Mouse (Mus musculus) adrenal gland, adult (tissue): ENCODE results near the gene Fgf18.

Experiments used
- DNase-seq, 2 experiments: peaks; one replicate each; pipeline ENCODE4 v3.0.0; 2022 to 2023; ENCODE audit warnings: low spot score in 1 of 2; ENCODE audit not compliant: inconsistent age in 2 of 2

Gene Fgf18

DNA sequence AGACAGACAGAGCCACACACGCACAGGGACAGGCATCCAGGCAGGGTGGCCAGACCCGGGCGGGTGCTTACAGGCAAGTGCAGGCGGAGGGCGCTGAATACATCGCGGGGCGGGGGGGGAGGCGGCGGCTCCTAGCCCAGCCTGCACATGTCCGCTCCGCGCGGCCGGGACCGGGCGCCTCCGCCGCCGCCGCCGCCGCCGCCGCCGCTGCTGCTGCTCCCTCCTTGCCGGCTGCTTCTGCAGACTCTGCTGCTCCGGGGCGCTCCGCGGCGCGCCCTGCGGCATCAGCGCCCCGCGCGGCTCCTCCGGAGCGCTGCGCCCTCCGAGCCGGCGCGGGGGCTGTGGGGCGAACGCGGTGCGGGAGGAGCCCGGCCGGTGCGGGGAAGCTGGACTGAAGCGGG lies at the start of gene Fgf18:
Fgf18 (minus strand) TSS at position 230 of the 401 bp plus-strand sequence.
- peak; percentile 41 to 79 for DNase-seq

DNA sequence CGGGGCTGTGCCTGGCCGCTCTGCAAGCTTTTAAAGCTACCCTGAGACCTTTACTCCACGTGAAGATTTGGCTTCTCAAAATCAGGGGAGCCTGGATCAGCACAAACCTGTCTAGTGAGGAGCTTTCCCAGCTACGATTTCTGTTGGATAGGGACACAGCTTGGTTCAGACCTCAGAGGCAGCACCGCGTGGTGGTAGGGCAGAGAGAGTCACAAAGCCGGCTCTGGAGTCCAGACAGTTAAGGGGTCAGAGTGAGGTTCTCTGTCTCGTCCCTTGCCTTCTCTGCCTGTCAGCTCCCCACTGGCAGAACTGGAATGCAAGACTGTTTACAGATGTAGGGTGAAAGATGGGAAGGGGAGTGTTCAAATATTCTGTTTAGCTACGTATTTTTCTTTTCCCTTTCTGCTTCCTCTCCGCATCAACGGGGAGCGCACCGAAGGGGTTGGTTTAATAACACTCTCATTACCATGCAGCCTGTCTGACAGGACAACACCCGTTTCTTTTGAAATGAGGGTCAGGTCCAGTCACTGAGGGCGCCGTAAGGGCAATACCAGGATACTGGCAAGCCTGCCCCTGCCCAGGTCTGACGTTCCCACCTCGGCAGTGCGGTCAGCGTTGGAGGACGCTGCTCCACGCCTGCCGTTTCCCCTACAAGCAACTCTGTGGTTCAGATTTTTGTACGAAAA lies 49.4 kb upstream of the Fgf18 start:
- DNase-seq = peak in 1 of 2 experiments; percentile 19

DNA sequence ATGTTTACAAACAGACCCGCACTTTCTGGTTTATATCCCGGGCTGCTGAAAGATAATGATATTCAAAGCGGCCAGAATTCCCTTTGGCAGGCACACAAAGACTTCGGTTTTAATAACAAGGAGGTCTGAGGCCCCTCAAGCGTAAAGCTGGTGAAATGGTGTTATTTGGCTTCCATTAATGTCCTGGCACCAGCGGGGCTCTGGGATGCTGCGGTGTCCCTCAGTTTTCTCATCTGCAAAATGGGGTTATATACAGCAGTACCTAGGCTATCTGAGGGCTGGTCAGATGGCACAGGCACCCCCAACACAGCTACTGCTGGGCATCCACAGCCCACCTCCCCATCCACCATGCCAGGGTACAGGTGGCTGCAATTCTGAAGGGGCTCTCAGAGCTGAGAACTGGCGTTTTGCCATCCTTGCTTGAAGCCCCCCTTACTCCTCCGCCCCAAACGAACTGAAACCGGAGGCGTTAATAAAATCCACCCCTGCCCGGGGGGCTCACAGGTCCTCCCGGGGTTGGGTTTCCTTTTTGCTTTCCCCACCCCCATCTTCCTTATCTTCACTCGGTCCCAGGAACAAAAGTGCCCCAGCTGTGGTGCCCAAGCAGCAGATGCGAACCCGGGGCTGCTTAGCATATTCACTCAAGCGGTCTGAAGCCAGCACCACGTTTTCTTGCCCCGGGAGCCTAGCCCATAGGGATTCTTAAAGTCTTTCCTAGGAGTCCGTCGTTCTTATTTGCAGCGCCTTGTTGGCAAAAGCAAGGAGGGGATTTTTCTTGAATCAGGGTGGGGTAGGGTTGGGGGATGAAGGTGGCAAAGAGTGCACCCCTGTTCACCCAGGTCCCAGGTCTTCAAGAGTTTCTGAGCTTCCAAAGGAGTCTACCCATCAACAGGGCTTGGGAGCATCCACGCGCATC lies 48.6 kb upstream of the Fgf18 start:
- no peak for DNase-seq

DNA sequence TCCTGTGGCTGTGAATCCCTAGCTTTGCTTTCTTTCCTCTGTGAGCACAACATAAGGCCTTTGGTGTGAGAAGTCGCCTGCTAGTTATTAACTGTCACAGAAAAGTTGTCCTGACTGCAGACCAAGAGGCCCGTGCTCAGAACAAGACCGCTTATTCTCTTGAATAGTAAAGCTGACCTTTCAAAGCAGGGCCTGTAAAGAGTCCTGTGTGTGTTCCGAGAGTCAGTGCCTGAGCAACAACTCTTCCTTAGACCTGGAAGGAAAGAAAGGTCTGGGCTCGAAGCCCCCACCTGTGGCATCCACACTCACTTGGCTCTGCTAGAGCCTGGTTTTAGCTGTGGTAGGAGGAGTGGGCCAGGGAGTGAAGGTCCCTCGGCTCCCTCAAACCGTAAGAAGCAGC lies 47.9 kb upstream of the Fgf18 start:
- DNase-seq = no peak

DNA sequence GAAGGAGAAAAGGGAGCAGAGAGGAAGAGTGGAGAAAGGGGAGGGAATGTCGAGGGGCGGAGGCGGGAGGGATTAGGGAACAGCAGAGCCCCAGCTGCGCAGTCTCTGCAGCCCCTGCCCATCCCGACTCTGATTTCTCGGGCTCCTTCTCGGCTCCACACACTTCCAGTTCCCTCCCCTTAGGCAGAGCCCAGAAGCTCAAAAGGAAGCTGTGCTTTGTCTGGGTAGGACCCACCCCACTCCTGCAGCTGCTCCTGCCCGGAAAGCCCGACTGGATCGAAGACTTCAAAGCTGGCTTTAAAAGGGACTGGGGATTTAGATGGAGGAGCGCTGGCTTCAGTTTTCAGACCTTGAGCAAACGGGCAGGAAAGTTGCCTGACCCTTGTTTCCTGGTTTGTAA lies 46.5 kb upstream of the Fgf18 start:
- no peak for DNase-seq

DNA sequence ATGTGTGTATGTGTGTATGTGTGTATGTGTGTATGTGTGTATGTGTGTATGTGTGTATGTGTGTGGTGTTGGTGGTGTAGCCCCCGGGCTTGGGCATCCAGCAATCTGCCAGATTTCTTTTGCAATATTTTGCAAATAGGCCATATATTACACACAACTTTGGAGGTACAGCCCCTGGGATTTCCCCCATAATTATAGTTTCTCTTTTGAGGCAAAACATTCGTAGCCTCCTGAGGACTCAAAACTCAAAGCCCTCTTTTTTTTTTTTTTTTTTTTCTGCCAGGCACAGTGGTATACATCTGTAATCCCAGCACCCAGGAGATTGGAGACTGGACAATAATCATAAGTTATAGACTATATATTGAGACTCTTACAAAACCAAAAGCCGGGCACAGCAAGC lies 34.6 kb upstream of the Fgf18 start:
- no peak for DNase-seq

DNA sequence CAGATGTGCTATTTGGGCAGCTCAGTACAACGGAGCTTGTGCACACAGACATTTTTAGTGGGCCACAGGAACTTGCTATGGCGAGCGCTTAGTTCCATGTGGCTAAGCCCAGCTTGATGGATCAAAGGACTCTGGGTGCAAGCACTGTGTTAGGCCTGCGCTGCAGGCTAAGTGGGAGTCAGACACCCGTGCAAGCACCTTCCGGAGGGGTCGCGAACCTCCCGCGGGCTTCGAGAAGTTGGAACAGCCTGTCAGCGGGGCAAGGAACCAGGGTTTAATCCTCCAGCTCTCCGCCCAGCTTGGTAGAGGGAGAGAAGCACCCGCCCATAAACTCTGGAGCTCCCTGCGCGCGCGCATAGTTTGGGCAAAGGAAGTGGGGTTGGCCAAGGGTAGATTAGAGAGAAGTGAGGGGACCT lies 33.5 kb upstream of the Fgf18 start:
- DNase-seq = no peak

DNA sequence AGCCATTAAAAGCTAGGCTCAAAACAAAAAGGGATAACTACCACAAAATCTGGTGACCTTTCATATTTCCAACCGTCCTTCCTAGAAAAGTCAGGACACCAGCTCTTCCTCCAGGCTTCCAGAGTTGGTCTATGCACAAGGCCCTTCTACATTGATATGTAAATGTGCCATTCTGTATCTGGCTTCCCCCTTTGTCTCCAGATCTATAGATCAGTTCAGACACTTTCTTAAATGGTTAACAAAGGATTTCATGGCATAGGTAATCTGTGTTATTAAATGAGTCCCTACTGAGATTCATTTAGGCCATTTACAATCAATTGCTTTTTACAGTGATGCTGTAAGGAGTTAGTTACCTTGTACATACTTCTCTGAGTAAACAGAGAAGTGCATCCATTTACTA lies 32.6 kb upstream of the Fgf18 start:
- DNase-seq = no peak

DNA sequence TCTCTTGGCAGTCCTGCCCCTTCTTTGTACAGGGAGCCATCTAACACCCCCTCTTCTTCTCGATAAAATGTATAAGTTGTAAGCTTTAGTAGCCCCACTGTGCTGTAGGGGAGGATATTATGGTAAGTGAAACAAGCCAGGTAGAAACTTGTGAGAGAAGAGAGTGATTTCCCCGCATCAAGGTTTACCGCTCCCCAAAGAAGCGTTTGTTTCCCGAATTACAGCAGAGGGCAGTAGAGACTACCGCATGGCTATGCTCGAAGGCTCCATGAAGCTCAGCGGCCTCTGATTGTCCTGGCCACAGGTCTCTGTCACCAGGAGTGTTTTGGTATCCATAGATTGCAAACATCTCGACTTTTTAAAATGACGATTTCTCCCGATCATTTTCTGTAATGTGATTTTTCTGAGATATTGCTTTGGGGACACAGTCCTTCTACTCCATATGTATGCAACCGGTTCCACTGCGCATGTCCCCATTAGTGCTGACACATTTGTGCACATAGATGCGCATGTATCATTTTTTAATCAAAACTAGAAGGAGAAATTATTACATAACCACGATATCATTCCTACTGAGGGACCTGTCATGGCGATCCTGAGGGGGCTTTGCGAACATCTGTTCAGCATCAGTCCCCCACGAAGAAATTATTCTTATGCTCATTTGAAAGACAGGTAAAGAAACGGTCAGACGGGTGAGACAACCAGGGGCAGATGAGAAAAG lies 29.5 kb upstream of the Fgf18 start:
- peak; percentile 32 to 80 for DNase-seq

DNA sequence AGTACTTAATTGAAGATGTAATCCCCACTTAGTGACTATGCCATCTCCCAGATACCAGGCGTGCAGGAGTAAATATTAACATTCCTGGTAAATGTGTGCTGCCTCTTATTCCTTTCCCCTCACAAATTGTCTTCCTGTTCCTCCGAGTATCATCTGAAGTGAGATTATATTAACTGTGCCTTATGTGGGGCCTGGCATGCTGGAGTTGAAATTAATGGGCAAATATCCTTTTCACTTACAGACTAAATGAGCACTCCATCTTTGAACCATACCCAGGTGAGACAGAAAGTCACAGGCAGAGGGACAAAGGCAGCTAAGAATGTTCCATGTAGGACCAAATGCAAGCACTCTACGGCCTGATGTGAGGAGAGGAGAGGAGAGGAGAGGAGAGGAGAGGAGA lies 28.6 kb upstream of the Fgf18 start:
- no peak for DNase-seq

DNA sequence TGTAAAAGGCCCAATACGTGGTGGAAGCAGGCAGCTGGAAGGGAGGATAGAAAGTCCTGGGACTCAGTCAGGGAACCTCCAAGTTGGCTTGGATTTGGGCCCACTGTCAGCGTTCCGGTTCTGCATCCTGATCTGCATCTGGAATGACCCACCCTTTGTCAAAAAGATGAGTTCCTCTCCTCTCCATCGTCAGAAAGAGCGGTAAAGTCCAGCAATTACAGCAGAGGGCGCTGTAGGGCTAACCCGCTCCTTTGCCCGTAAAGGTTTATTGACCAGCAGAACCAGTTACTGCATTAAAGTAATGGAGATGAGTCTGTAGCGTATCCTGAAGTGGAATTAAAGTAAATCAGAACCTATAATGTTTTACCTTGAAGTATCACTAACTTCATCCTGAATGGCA lies 23.3 kb upstream of the Fgf18 start:
- peak; percentile 29 to 83 for DNase-seq

DNA sequence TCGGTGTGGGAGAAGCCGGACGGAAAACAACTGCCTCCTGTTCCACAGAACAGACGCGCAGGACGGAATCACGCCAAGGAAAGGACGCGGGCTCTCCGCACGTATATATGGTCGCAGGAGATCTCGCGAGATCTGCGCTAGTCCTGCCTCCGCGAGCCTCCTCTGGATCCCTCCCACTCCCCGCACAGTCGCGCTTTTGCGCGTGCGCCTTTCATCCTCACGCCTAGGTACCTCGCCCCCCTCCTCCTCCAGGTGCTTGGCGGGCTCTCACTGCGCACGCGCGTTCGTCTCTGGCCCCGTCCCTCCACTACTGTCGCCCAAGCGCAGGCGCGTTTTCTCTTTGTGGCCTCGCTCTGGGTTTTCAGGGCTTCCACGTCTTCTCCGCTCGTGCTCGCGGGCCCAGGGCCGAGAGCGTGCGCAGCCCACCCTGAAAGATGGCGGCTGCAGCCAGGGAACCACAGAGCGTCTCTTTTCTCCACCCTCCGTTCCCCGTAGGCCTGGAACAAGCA lies 15.9 kb upstream of the Fgf18 start, which contains the start of gene Npm1:
Npm1 (minus strand) TSS at position 209 of the 509 bp plus-strand sequence.
- DNase-seq = peak; percentile 100

DNA sequence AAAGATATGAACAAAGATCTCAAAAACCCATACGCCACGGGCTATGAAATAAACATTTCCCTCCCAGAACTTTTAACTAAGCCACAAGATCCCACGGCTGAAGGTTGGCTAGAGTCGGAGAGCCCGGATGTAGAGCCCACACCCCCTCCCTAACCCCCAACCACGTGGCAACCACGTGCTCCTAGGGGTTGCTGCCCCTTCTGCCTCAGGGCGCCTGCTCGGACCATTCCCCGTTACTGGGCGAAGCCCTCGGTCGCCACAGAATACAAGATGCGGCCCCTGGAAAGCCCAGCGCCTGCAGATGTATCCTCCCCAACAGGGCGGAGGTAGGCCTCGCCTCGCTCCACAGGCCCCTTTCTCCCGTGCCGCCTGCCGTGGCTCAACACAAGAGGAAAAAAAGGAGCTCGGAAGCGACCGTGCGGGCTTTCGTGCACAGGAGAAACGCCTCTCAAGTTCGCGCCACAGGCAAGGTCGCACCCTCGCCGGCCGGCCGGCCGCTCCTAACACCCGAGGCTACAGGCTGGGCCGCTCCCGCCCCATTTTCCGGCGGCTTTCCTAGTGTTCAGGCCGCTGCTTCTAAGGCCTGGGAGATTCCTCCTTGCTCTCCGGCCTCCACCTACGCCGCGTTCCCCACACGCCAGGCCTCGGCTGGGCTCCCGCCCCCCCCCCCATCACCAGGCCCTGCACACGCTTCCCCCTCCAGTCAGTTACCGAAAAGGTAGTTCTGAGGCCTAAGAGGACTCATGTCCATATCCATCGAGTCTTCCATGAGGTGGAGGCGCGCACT lies 15.2 kb upstream of the Fgf18 start:
- peak; percentile 82 to 91 for DNase-seq

DNA sequence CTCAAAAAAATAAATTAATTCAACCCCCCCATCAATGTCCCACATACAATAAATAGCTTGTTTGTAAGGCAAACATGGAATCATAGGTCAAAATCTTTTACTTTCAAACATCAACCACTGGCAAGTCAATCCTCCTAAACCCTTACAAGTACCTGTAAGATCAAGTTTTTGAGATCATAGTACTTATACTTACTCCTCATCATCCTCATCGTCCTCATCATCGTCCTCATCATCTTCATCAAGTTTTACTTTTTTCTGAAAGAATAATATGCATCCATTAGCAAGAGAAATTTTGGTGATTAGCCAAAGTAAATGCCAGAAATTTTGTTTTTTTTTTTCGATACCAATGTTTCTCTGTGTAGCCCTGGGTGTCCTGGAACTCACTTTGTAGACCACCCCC lies 12.5 kb upstream of the Fgf18 start:
- no peak for DNase-seq

DNA sequence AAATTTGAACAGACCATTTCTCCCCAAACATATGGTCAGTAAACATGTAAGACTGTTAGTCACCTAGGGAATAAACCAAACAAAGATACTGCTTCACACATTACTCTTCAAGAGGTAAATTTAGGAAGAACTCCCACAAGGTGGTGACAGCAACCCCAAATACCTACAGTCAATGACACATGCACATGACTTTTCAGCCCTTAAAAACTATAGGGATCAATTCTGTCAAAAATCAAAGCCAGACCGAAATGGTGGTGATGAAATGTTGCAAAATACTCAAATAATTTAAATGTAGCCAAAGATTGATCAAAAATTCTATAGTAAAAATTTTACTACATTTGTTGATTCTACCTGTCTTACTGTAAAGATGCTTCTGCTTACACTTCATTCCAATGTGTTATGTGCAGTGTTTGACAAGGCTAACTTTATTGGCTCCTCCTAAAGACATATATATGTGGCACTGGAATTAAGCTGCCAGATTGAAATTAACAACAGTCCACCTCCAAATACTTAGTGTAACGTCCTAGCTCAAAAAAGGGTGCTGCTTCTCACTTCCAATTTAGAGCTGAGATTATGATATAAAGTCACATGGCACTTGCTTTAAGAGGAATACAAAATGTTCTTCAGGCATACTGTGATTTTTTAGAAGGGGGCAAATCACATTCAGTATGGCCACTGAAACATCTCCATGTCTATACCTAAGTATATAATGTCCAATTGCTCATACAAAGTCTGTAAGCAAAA lies 10.4 kb upstream of the Fgf18 start:
- DNase-seq = no peak

DNA sequence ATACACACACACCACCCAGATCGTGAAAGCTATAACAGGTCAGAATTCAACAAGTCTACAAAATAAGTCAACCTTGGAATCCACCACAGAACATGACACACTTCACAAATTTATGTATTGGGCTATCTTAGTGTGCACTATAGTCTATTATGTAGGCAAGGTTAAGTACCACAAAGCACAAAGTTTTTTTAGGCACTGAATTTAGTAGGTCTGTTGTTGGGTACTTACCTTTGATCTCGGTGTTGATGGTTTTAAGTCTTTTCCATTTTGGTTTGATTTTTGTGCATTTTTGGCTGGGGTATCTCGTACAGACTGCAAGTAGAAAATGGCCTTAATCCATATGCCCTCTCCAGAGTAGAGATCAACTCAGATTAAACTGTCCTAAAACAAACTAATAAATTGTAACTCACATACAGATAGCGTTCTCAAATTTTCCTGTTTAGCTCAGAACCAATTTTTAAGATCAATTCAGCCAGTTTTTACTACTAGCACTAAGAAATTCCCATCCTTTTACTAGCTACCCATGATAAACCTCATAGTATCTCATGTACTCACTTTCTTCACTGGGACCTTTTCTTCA lies 9.3 kb upstream of the Fgf18 start:
- no peak for DNase-seq

DNA sequence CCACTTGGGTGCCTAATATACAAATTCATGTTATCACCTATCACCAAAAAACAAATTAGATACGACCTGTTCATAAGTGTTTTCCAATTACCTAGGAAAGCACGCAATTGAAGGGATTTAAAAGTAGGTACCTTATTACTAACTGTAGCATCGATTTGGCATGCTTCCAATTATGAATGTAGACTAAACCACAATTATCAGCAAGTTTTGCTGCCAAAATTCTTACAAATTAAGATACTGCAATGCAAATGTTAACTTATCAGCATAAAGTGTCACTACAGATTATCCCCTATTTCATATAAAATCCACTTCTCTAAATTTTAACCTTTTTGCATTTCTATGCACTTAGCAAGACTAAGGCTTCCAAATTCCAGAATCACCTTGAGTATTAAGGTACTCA lies 7.3 kb upstream of the Fgf18 start:
- no peak for DNase-seq

DNA sequence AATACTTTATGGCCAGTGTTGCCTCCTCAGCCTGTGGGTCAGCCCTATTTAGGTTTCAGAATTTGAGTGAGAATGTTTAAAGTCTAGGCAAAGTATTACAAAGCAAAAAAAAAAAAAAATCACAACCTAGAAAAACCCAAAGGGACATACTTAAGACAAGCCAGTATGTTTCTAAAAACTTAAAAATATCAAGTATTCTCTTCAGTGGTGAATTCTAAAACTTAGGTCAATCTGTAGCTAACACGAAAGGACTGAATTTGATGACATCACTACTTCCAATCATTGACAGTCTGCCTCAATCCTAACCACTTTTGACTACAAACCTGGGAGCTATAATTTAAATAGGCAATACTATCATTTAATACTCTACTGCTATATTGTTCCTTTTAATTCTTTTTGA lies 5.8 kb upstream of the Fgf18 start:
- DNase-seq = no peak

DNA sequence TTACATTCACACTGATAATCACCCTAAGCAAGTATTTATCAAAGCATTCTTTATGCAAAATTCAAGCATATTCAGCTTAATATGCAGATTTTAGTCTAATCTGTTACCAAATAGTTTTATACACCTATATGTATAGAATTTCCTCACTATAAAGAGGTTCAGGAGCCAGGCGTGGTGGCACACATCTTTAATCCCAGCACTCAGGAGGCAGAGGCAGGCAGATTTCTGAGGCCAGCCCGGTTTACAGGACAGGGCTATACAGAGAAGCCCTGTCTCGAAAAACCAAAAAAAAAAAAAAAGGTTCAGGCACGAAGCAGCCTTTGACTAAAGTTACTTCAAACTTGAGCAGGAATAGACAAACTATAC lies 4.6 kb upstream of the Fgf18 start:
- DNase-seq = no peak
